Mouse (Mus musculus) embryonic facial prominence, embryonic 14.5 days (tissue): ENCODE measurements around the gene Lilra5. TPM values are rescaled to one million over a fixed set of nuclear protein-coding genes. Genes with fewer than 3 reads are reported as not detected.
"Not testable (repeated sequence)": the region's sequence is repeated elsewhere in the genome, so short reads cannot be mapped to it uniquely, and the experiment has no call there.

Experiments
- ATAC-seq: fragments of 200-750 bp; cut with Nextera tagmentation; 2 replicates; pipeline ENCODE4 v1.8.0; 2017; ENCODE audit warnings: low read depth, moderate number of reproducible peaks, moderate TSS enrichment
- DNase-seq: peaks from one replicate; pipeline ENCODE4 v3.0.0-alpha.2; 2015; ENCODE audit warnings: low spot score
- H3K27ac ChIP-seq: fragments of 300-500 bp; sonication (generic); replicated peaks from 2 replicates; pipeline ENCODE4 v1.5.1; 2014; ENCODE audit warnings: low read depth, mild to moderate bottlenecking, low read length, moderate library complexity
- H3K27me3 ChIP-seq: fragments of 300-500 bp; sonication (generic); replicated peaks from 2 replicates; pipeline ENCODE4 v1.6.1; 2014; ENCODE audit warnings: low read length; ENCODE audit not compliant: control insufficient read depth, insufficient read depth
- H3K36me3 ChIP-seq: fragments of 300-500 bp; sonication (generic); 2 replicates; pipeline ENCODE4 v1.6.1; 2014; ENCODE audit warnings: low read length, mixed read lengths; ENCODE audit not compliant: control insufficient read depth, insufficient read depth
- H3K4me1 ChIP-seq: fragments of 300-500 bp; sonication (generic); 2 replicates; pipeline ENCODE4 v1.6.1; 2014; ENCODE audit warnings: antibody characterized with exemption, low read length; ENCODE audit not compliant: control insufficient read depth, insufficient read depth
- H3K4me2 ChIP-seq: fragments of 300-500 bp; sonication (generic); 2 replicates; pipeline ENCODE4 v1.6.1; 2014; ENCODE audit warnings: low read depth, mild to moderate bottlenecking, low read length, moderate library complexity, mixed read lengths
- H3K4me3 ChIP-seq: fragments of 300-500 bp; sonication (generic); 2 replicates; pipeline ENCODE4 v1.5.1; 2014; ENCODE audit warnings: low read depth, mild to moderate bottlenecking, low read length
- H3K9ac ChIP-seq: fragments of 300-500 bp; sonication (generic); 2 replicates; pipeline ENCODE4 v1.6.1; 2014; ENCODE audit warnings: low read depth, mild to moderate bottlenecking, low read length, moderate library complexity, mixed read lengths
- H3K9me3 ChIP-seq: fragments of 300-500 bp; sonication (generic); 2 replicates; pipeline ENCODE4 v1.6.1; 2016; ENCODE audit warnings: low read length; ENCODE audit not compliant: control insufficient read depth
- WGBS: fragments of 180-500 bp; shearing (Covaris S2); extraction: QIAGEN DNeasy Blood & Tissue Kit; methylation state at CpG from one replicate; pipeline ENCODE4 v1.1.7; 2014; 5-methylcytosine and 5-hydroxymethylcytosine counted together
- polyA plus RNA-seq: library from polyadenylated mRNA; unstranded; fragments of >200 nt; fragmentation: Nextera tagmentation; extraction: Ambion mirVana; gene quantifications from 2 replicates; pipeline ENCODE4 v1.2.1, GENCODE M21; 2014

Lilra5 gene
- not detected in 2 replicates for polyA plus RNA-seq

DNA sequence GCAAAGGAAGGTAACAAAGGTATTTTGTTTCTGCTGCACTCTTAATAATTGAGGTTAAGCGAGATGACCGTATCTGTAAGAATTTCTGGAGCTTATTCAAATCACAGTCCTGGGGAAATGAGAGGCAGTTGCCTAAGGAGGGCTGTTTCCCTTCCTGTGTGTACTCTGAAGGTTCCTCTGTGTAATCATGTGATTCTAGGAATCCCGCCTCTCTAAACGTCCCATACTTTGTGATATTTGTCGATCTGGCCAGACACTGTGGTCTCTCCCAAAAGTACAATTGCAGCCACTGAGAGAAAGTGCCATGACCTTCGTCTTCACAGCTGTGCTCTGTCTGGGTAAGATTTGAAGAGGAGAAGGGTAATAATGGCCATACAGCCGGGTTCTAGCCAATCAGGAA lies at the start of gene Lilra5:
Gene Lilra5, plus strand, starts transcription at position 301 of the 400 bp plus-strand sequence.
- H3K36me3 ChIP-seq: no peaks in the 10 kb centered on the region
- no peak for ATAC-seq
- no peak within 1 kb of the TSS for H3K9ac ChIP-seq
- H3K27ac ChIP-seq: no peak within 1 kb of the TSS
- no peak for DNase-seq
- no peaks in the 10 kb centered on the region for H3K9me3 ChIP-seq
- H3K4me3 ChIP-seq: no peak within 1 kb of the TSS
- H3K27me3 ChIP-seq: no peaks in the 10 kb centered on the region
- WGBS: 70% methylated on average over 7 of the region's 7 CpGs
- H3K4me2 ChIP-seq: no peak within 1 kb of the TSS
- H3K4me1 ChIP-seq: no peaks in the 10 kb centered on the region

DNA sequence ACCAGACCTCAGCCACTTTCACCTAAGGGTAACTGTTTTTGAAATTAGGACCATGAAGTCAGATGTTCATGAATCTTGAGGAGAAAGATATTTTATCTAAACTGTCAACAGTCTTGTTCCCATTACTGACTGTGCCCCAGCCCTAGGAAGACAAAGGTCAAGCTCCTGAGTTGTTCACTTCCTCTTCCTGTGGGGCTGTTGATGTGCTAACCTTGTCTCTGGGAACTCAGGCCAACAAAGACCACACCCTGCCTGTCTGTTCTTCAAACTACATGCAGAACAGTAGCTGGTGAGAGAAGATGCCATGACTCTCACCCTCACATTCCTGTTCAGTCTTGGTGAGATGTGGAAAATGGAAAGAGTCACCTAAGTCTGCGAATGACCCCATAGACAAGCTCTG lies 30.4 kb upstream of the Lilra5 start:
- 81% methylated on average over 1 of the region's 1 CpGs for WGBS
- Histone ChIP-seq H3K4me1 (no peaks in the 10 kb centered on the region), H3K4me3 (no peak overlapping the region), H3K4me2 (no peak overlapping the region), H3K9ac (no peak overlapping the region), H3K27ac (no peak overlapping the region), H3K36me3 (no peaks in the 10 kb centered on the region), H3K27me3 (no peaks in the 10 kb centered on the region), H3K9me3 (no peaks in the 10 kb centered on the region)
- no peak for ATAC-seq
- no peak for DNase-seq

GRCm38 (mm10) chr7:4208626-4209025 lies 28.9 kb upstream of the Lilra5 start:
- Histone ChIP-seq H3K36me3 (no peaks in the 10 kb centered on the region), H3K4me3 (no peak overlapping the region), H3K27me3 (no peaks in the 10 kb centered on the region), H3K27ac (no peak overlapping the region), H3K4me2 (no peak overlapping the region), H3K9me3 (no peaks in the 10 kb centered on the region), H3K4me1 (no peaks in the 10 kb centered on the region), H3K9ac (no peak overlapping the region)
- WGBS: 38% methylated on average over 2 of the region's 2 CpGs
- DNase-seq: no peak
- no peak for ATAC-seq

DNA sequence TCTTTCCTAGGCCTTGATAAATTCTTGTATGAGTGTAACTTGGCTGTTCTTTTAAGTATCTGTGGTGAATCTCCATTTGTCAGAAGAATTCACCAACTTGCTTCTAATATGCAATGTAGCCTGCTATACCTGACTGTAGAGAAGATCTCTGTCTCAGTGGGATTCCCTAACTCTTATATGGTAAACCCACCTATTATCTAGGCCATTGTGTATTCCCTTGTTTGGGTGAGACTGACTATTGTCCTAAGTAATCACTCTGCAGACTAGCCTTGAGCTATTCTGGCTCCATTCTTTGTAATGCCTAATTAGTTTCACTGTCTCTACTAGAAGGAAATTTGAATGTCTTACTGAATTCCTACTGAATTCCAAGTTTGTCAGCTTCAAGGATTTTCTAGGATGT lies 24.1 kb upstream of the Lilra5 start:
- not testable (repeated sequence) for H3K4me1 ChIP-seq, ATAC-seq, H3K27ac ChIP-seq, H3K9me3 ChIP-seq, H3K9ac ChIP-seq, H3K4me2 ChIP-seq, H3K27me3 ChIP-seq, DNase-seq, H3K4me3 ChIP-seq, H3K36me3 ChIP-seq

DNA sequence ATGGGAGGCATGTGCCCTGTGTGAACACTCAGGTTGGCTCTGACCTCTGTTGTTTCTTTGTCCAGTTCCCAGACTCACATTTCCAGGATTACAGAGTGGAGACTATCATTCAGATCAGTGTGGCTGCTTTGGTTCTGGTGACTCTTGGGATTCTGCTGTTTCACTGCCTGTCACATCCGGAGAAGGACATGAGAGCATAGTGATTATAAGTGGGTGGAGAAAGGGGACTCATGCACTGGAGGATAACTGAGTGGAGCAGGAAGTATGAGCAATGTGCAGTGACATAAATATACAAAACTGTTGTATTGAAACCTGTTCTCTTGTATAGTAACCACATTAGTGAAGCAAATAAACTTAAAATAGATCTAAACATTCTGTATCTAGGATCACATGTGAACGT lies 22.2 kb upstream of the Lilra5 start:
- no peaks in the 10 kb centered on the region for H3K9me3 ChIP-seq
- H3K36me3 ChIP-seq: no peaks in the 10 kb centered on the region
- 77% methylated on average over 2 of the region's 2 CpGs for WGBS
- H3K4me3 ChIP-seq: no peak overlapping the region
- DNase-seq (no peak), ATAC-seq (no peak)
- no peaks in the 10 kb centered on the region for H3K27me3 ChIP-seq
- H3K4me1 ChIP-seq: no peaks in the 10 kb centered on the region
- no peak overlapping the region for H3K27ac ChIP-seq
- no peak overlapping the region for H3K9ac ChIP-seq
- no peak overlapping the region for H3K4me2 ChIP-seq

- Histone ChIP-seq H3K9me3 (no peaks in the 10 kb centered on the region), H3K4me3 (no peak overlapping the region), H3K9ac (no peak overlapping the region), H3K4me2 (no peak overlapping the region), H3K4me1 (no peaks in the 10 kb centered on the region), H3K27me3 (no peaks in the 10 kb centered on the region), H3K27ac (no peak overlapping the region), H3K36me3 (no peaks in the 10 kb centered on the region)
- ATAC-seq: no peak
- no peak for DNase-seq
- WGBS: 69% methylated on average over 2 of the region's 2 CpGs
These were observed 21.7 kb upstream of the Lilra5 start for GRCm38 (mm10) chr7:4215805-4216204.

- H3K4me3 ChIP-seq: no peak overlapping the region
- H3K27ac ChIP-seq: no peak overlapping the region
- ATAC-seq (no peak), DNase-seq (no peak)
- H3K9me3 ChIP-seq: no peaks in the 10 kb centered on the region
- H3K4me1 ChIP-seq: no peaks in the 10 kb centered on the region
- no peak overlapping the region for H3K4me2 ChIP-seq
- H3K27me3 ChIP-seq: no peaks in the 10 kb centered on the region
- no peak overlapping the region for H3K9ac ChIP-seq
- no peaks in the 10 kb centered on the region for H3K36me3 ChIP-seq
These were observed 2.0 kb upstream of the Lilra5 start for GRCm38 (mm10) chr7:4235536-4235935.

DNA sequence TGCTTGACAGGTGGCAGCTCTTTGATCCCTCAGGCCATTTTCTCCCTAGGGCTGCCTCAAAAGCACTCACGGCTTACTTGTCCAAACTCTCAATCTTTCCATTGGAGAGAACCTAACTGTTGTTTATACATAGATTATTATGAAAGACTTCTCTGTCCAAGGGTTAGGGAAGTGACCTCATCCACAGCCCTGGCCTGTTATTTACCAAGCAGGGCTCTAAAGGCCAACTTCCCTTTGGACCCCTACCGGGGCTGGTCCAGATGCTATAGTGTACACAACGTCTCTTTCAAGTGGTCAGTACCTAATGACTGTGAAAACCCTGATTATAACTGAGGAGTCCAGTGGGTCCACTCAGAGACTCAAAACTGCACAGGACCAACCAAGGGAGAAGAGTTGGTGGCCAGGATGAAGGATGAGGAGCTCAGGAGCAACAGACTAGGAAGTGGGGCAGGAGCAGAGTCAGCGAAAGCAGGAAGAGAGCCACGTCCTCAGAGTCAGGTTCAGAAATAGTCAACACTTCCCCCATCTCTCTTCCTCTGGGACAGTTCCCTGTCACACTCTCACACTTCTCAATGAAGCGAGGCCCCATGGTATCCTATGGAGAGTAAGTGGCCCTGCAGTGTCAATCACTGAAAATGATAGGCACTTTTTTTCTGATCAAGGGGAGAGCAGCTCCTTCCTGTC lies 1.6 kb downstream of the Lilra5 start:
- Histone ChIP-seq H3K27ac (no peak overlapping the region), H3K9ac (no peak overlapping the region)
- 57% methylated on average over 6 of the region's 6 CpGs for WGBS

GRCm38 (mm10) chr7:4251211-4251610 lies 13.7 kb downstream of the Lilra5 start:
- not testable (repeated sequence) for H3K27ac ChIP-seq, H3K9me3 ChIP-seq, ATAC-seq, H3K9ac ChIP-seq, H3K4me2 ChIP-seq, DNase-seq, H3K4me1 ChIP-seq, H3K36me3 ChIP-seq, H3K27me3 ChIP-seq, H3K4me3 ChIP-seq
- WGBS: 77% methylated on average over 1 of the region's 1 CpGs

More for the DNA sequence above, 1.6 kb downstream of the Lilra5 start:
- H3K4me2 ChIP-seq: no peak overlapping the region
- H3K4me3 ChIP-seq: no peak overlapping the region
- no peaks in the 10 kb centered on the region for H3K4me1 ChIP-seq
- DNase-seq (no peak), ATAC-seq (no peak)
- no peaks in the 10 kb centered on the region for H3K36me3 ChIP-seq
- no peaks in the 10 kb centered on the region for H3K9me3 ChIP-seq
- no peaks in the 10 kb centered on the region for H3K27me3 ChIP-seq
